Mouse (Mus musculus): ENCODE data around the gene Prkn.

DNA sequence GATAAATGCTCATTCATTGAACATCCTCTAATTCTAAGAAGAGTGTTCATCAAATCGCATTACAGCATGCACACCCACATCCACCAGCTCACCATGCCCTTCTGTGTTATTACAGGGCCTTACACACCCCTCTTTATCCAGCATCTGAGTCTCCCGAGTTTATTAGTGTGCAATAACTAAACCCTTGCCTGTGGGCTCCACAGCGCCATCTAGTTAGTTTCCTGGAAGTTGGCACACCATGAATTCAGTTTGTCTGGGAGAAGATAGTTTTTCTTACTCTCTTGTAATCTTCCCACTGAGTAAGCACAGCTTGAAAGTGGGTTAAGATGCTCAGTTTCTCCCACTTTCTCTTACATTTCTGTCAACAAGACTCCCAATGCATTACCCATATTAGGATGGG, 781.3 kb downstream of the Prkn start:
- TF ChIP-seq CTCF (IDR thresholded peaks at IDR 0.05; ENCODE audit: extremely low read depth, insufficient read length, insufficient replicate concordance, low read depth, low read length) (no peak), POLR2A (IDR thresholded peaks at IDR 0.05; ENCODE audit: low read depth, low read length) (no peak)

Data from small intestine, adult 2 months (tissue).